Mouse (Mus musculus) intestine, embryonic 15.5 days (tissue): ENCODE measurements at regions not wholly inside any gene's neighbourhood (a gene's known extent, or its start where the extent isn't known, plus 50 kb on each side); places are given as distances from the start of the nearest gene placed in this dataset.

Experiments
- ATAC-seq: fragments of 200-750 bp; cut with Nextera tagmentation; 2 replicates; pipeline ENCODE4 v1.8.0; 2017; ENCODE audit warnings: moderate TSS enrichment, moderate library complexity
- H3K27ac ChIP-seq: fragments of 300-500 bp; sonication (generic); 2 replicates; pipeline ENCODE4 v1.5.1; 2015; ENCODE audit warnings: mild to moderate bottlenecking, inconsistent platforms
- H3K27me3 ChIP-seq: fragments of 300-500 bp; sonication (generic); replicated peaks from 2 replicates; pipeline ENCODE4 v1.6.1; 2015; ENCODE audit warnings: inconsistent platforms
- H3K36me3 ChIP-seq: fragments of 300-500 bp; sonication (generic); 2 replicates; pipeline ENCODE4 v1.6.1; 2015; ENCODE audit warnings: inconsistent platforms
- H3K4me1 ChIP-seq: fragments of 300-500 bp; sonication (generic); replicated peaks from 2 replicates; pipeline ENCODE4 v1.6.1; 2015; ENCODE audit warnings: inconsistent platforms
- H3K4me2 ChIP-seq: fragments of 300-500 bp; sonication (generic); replicated peaks from 2 replicates; pipeline ENCODE4 v1.6.1; 2015; ENCODE audit warnings: mild to moderate bottlenecking, inconsistent platforms
- H3K4me3 ChIP-seq: fragments of 300-500 bp; sonication (generic); replicated peaks from 2 replicates; pipeline ENCODE4 v1.5.1; 2015; ENCODE audit warnings: inconsistent platforms
- H3K9ac ChIP-seq: fragments of 300-500 bp; sonication (generic); 2 replicates; pipeline ENCODE4 v1.6.1; 2015; ENCODE audit warnings: inconsistent platforms
- H3K9me3 ChIP-seq: fragments of 300-500 bp; sonication (generic); 2 replicates; pipeline ENCODE4 v1.6.1; 2016; ENCODE audit warnings: inconsistent platforms
- WGBS: fragments of 180-500 bp; shearing (Covaris S2); methylation state at CpG from one replicate; pipeline ENCODE4 v1.1.7; 2015; 5-methylcytosine and 5-hydroxymethylcytosine counted together

GRCm38 (mm10) chr8:88972993-88973690 lies 70.8 kb downstream of the Sall1 start:
- 63% methylated on average over 15 of the region's 15 CpGs for WGBS
- no peak overlapping the region for H3K4me2 ChIP-seq
- ATAC-seq = no peak

GRCm38 (mm10) chr8:88958843-88959242 lies 85.1 kb downstream of the Sall1 start:
- Histone ChIP-seq H3K36me3 (no peaks in the 10 kb centered on the region), H3K4me2 (no peak overlapping the region), H3K9ac (no peak overlapping the region), H3K27ac (no peak overlapping the region), H3K4me1 (no peaks in the 10 kb centered on the region), H3K4me3 (no peak overlapping the region), H3K27me3 (no peaks in the 10 kb centered on the region), H3K9me3 (no peaks in the 10 kb centered on the region)
- no peak for ATAC-seq

More at GRCm38 (mm10) chr8:88972993-88973690, 70.8 kb downstream of the Sall1 start:
- H3K4me3 ChIP-seq = no peak overlapping the region
- H3K4me1 ChIP-seq = no peaks in the 10 kb centered on the region
- no peak overlapping the region for H3K27ac ChIP-seq
- H3K9me3 ChIP-seq = no peaks in the 10 kb centered on the region
- H3K9ac ChIP-seq = no peak overlapping the region
- no peaks in the 10 kb centered on the region for H3K36me3 ChIP-seq
- H3K27me3 ChIP-seq = no peaks in the 10 kb centered on the region

- H3K9ac ChIP-seq = no peak overlapping the region
- H3K27me3 ChIP-seq = no peaks in the 10 kb centered on the region
- WGBS = 51% methylated on average over 2 of the region's 2 CpGs
- H3K4me3 ChIP-seq = no peak overlapping the region
- no peaks in the 10 kb centered on the region for H3K9me3 ChIP-seq
- no peaks in the 10 kb centered on the region for H3K4me1 ChIP-seq
- H3K36me3 ChIP-seq = no peaks in the 10 kb centered on the region
- H3K27ac ChIP-seq = no peak overlapping the region
- H3K4me2 ChIP-seq = no peak overlapping the region
- no peak; the same call in 1 of the 2 replicates for ATAC-seq
Measured at GRCm38 (mm10) chr8:88953178-88953577, 90.8 kb downstream of the Sall1 start.

GRCm38 (mm10) chr8:88951829-88952155 lies 92.2 kb downstream of the Sall1 start:
- H3K27ac ChIP-seq = no peak overlapping the region
- H3K36me3 ChIP-seq = no peaks in the 10 kb centered on the region
- H3K4me1 ChIP-seq = no peaks in the 10 kb centered on the region
- 74% methylated on average over 7 of the region's 7 CpGs for WGBS
- H3K27me3 ChIP-seq = no peaks in the 10 kb centered on the region
- H3K9me3 ChIP-seq = no peaks in the 10 kb centered on the region
- no peak overlapping the region for H3K4me2 ChIP-seq
- H3K4me3 ChIP-seq = no peak overlapping the region
- no peak overlapping the region for H3K9ac ChIP-seq
- ATAC-seq = no peak

GRCm38 (mm10) chr8:88951145-88951828 lies 92.7 kb downstream of the Sall1 start:
- H3K27ac ChIP-seq = no peak overlapping the region
- H3K27me3 ChIP-seq = no peaks in the 10 kb centered on the region
- no peaks in the 10 kb centered on the region for H3K9me3 ChIP-seq
- no peaks in the 10 kb centered on the region for H3K36me3 ChIP-seq
- no peak overlapping the region for H3K4me3 ChIP-seq
- no peak overlapping the region for H3K4me2 ChIP-seq
- no peaks in the 10 kb centered on the region for H3K4me1 ChIP-seq
- ATAC-seq = no peak
- WGBS = 76% methylated on average over 16 of the region's 16 CpGs
- no peak overlapping the region for H3K9ac ChIP-seq

- no peaks in the 10 kb centered on the region for H3K27me3 ChIP-seq
- no peak overlapping the region for H3K27ac ChIP-seq
- H3K4me2 ChIP-seq = no peak overlapping the region
- no peak overlapping the region for H3K4me3 ChIP-seq
- H3K9ac ChIP-seq = no peak overlapping the region
- no peaks in the 10 kb centered on the region for H3K36me3 ChIP-seq
- no peaks in the 10 kb centered on the region for H3K4me1 ChIP-seq
- no peaks in the 10 kb centered on the region for H3K9me3 ChIP-seq
- 93% methylated on average over 6 of the region's 6 CpGs for WGBS
- no peak for ATAC-seq
Measured at GRCm38 (mm10) chr8:88949975-88950374, 94.0 kb downstream of the Sall1 start.

GRCm38 (mm10) chr8:88948981-88949380 lies 95.0 kb downstream of the Sall1 start:
- ATAC-seq = no peak
- no peak overlapping the region for H3K9ac ChIP-seq
- no peaks in the 10 kb centered on the region for H3K4me1 ChIP-seq
- WGBS = 86% methylated on average over 16 of the region's 16 CpGs
- H3K27me3 ChIP-seq = no peaks in the 10 kb centered on the region
- no peak overlapping the region for H3K27ac ChIP-seq
- no peaks in the 10 kb centered on the region for H3K9me3 ChIP-seq
- H3K4me3 ChIP-seq = no peak overlapping the region
- no peaks in the 10 kb centered on the region for H3K36me3 ChIP-seq
- no peak overlapping the region for H3K4me2 ChIP-seq

GRCm38 (mm10) chr8:88948328-88948727 lies 95.6 kb downstream of the Sall1 start:
- peak; percentile 71 for ATAC-seq
- no peaks in the 10 kb centered on the region for H3K4me1 ChIP-seq

GRCm38 (mm10) chr8:88947384-88947783 lies 96.6 kb downstream of the Sall1 start:
- H3K4me3 ChIP-seq = no peak overlapping the region
- no peak overlapping the region for H3K27ac ChIP-seq
- H3K36me3 ChIP-seq = no peaks in the 10 kb centered on the region
- no peaks in the 10 kb centered on the region for H3K9me3 ChIP-seq
- WGBS = 75% methylated on average over 3 of the region's 3 CpGs
- H3K9ac ChIP-seq = no peak overlapping the region
- H3K4me2 ChIP-seq = no peak overlapping the region
- H3K4me1 ChIP-seq = no peaks in the 10 kb centered on the region
- no peak for ATAC-seq
- no peaks in the 10 kb centered on the region for H3K27me3 ChIP-seq

More at GRCm38 (mm10) chr8:88948328-88948727, 95.6 kb downstream of the Sall1 start:
- Histone ChIP-seq H3K9ac (no peak overlapping the region), H3K4me2 (no peak overlapping the region), H3K27ac (no peak overlapping the region), H3K36me3 (no peaks in the 10 kb centered on the region), H3K9me3 (no peaks in the 10 kb centered on the region), H3K27me3 (no peaks in the 10 kb centered on the region), H3K4me3 (no peak overlapping the region)
- 64% methylated on average over 6 of the region's 6 CpGs for WGBS

GRCm38 (mm10) chr8:88945656-88946055 lies 98.3 kb downstream of the Sall1 start:
- H3K4me3 ChIP-seq = no peak overlapping the region
- H3K9ac ChIP-seq = no peak overlapping the region
- H3K27me3 ChIP-seq = no peaks in the 10 kb centered on the region
- ATAC-seq = no peak
- no peaks in the 10 kb centered on the region for H3K36me3 ChIP-seq
- H3K4me1 ChIP-seq = no peaks in the 10 kb centered on the region
- no peak overlapping the region for H3K27ac ChIP-seq
- 56% methylated on average over 8 of the region's 8 CpGs for WGBS
- H3K9me3 ChIP-seq = no peaks in the 10 kb centered on the region
- H3K4me2 ChIP-seq = no peak overlapping the region

GRCm38 (mm10) chr8:88944038-88944437 lies 99.9 kb downstream of the Sall1 start:
- no peak overlapping the region for H3K27ac ChIP-seq
- no peaks in the 10 kb centered on the region for H3K36me3 ChIP-seq
- no peaks in the 10 kb centered on the region for H3K9me3 ChIP-seq
- H3K27me3 ChIP-seq = no peaks in the 10 kb centered on the region
- no peak overlapping the region for H3K4me2 ChIP-seq
- 57% methylated on average over 4 of the region's 4 CpGs for WGBS
- no peak for ATAC-seq
- H3K4me3 ChIP-seq = no peak overlapping the region
- H3K9ac ChIP-seq = no peak overlapping the region
- H3K4me1 ChIP-seq = no peaks in the 10 kb centered on the region

- no peak overlapping the region for H3K4me2 ChIP-seq
- H3K9ac ChIP-seq = no peak overlapping the region
- H3K4me1 ChIP-seq = no peaks in the 10 kb centered on the region
- H3K36me3 ChIP-seq = no peaks in the 10 kb centered on the region
- H3K9me3 ChIP-seq = no peaks in the 10 kb centered on the region
- no peak overlapping the region for H3K4me3 ChIP-seq
- WGBS = 49% methylated on average over 16 of the region's 16 CpGs
- H3K27ac ChIP-seq = no peak overlapping the region
- H3K27me3 ChIP-seq = no peaks in the 10 kb centered on the region
- ATAC-seq = no peak
Measured at GRCm38 (mm10) chr8:88939071-88939746, 104.8 kb downstream of the Sall1 start.
